Mouse (Mus musculus): ENCODE results near the gene Lrrc40. TPM values are rescaled to one million over a fixed set of nuclear protein-coding genes. Genes with fewer than 3 reads are reported as not detected.

Lrrc40 gene
- polyA plus RNA-seq, 1 experiment from 2014 or later: 50.5 TPM

GRCm38 (mm10) chr3:158038106-158038505 lies 1.6 kb downstream of the Lrrc40 start:
- no peak overlapping the region for H3K27ac ChIP-seq (ENCODE audit: low read length)
- H3K9me3 ChIP-seq (replicated peaks; ENCODE audit: control insufficient read depth, low read length): no peaks in the 10 kb centered on the region
- no peak overlapping the region for H3K9ac ChIP-seq (ENCODE audit: low read length)
- no peaks in the 10 kb centered on the region for H3K36me3 ChIP-seq (ENCODE audit: control insufficient read depth, insufficient read depth, low read length)
- 82% methylated on average over 3 of the region's 3 CpGs for WGBS
- peaks cover 13% of the 10 kb centered on the region for H3K4me1 ChIP-seq (ENCODE audit: control insufficient read depth, insufficient read depth, low read length)
- H3K4me2 ChIP-seq (ENCODE audit: low read depth, low read length): no peak overlapping the region
- no peaks in the 10 kb centered on the region for H3K27me3 ChIP-seq (ENCODE audit: control insufficient read depth, insufficient read depth, low read length)
- no peak for ATAC-seq (ENCODE audit: insufficient read depth, low FRiP score)
- H3K4me3 ChIP-seq (replicated peaks; ENCODE audit: low read length): no peak overlapping the region

- Histone ChIP-seq H3K36me3 (ENCODE audit: control insufficient read depth, insufficient read depth, low read length) (no peaks in the 10 kb centered on the region), H3K4me2 (ENCODE audit: low read depth, low read length) (no peak overlapping the region), H3K9me3 (replicated peaks; ENCODE audit: control insufficient read depth, low read length) (no peaks in the 10 kb centered on the region), H3K27me3 (ENCODE audit: control insufficient read depth, insufficient read depth, low read length) (no peaks in the 10 kb centered on the region), H3K27ac (ENCODE audit: low read length) (no peak overlapping the region), H3K4me1 (ENCODE audit: control insufficient read depth, insufficient read depth, low read length) (peaks cover 6% of the 10 kb centered on the region; the same call in 1 of the 2 replicates), H3K4me3 (replicated peaks; ENCODE audit: low read length) (no peak overlapping the region), H3K9ac (ENCODE audit: low read length) (no peak overlapping the region)
- ATAC-seq (ENCODE audit: insufficient read depth, low FRiP score): no peak
- 84% methylated on average over 2 of the region's 2 CpGs for WGBS
Observed at GRCm38 (mm10) chr3:158040755-158041154, 4.3 kb downstream of the Lrrc40 start.

- ATAC-seq (ENCODE audit: insufficient read depth, low FRiP score): no peak
- no peak overlapping the region for H3K9ac ChIP-seq (ENCODE audit: low read length)
- no peaks in the 10 kb centered on the region for H3K4me1 ChIP-seq (ENCODE audit: control insufficient read depth, insufficient read depth, low read length)
- no peak overlapping the region for H3K27ac ChIP-seq (ENCODE audit: low read length)
- H3K9me3 ChIP-seq (replicated peaks; ENCODE audit: control insufficient read depth, low read length): no peaks in the 10 kb centered on the region
- WGBS: 85% methylated on average over 2 of the region's 2 CpGs
- H3K36me3 ChIP-seq (ENCODE audit: control insufficient read depth, insufficient read depth, low read length): 0 out of 2 replicates have a peak, but pooled peaks cover 2% of the 10 kb centered on the region
- no peak overlapping the region for H3K4me2 ChIP-seq (ENCODE audit: low read depth, low read length)
- H3K27me3 ChIP-seq (ENCODE audit: control insufficient read depth, insufficient read depth, low read length): no peaks in the 10 kb centered on the region
- no peak overlapping the region for H3K4me3 ChIP-seq (replicated peaks; ENCODE audit: low read length)
Observed at GRCm38 (mm10) chr3:158049508-158049907, 13.0 kb downstream of the Lrrc40 start.

GRCm38 (mm10) chr3:158060621-158061291 lies 24.3 kb downstream of the Lrrc40 start:
- H3K27me3 ChIP-seq (ENCODE audit: control insufficient read depth, insufficient read depth, low read length): no peaks in the 10 kb centered on the region
- WGBS: 69% methylated on average over 2 of the region's 2 CpGs
- H3K4me1 ChIP-seq (ENCODE audit: control insufficient read depth, insufficient read depth, low read length): no peaks in the 10 kb centered on the region
- no peak overlapping the region for H3K27ac ChIP-seq (ENCODE audit: low read length)
- no peak overlapping the region for H3K4me3 ChIP-seq (replicated peaks; ENCODE audit: low read length)
- peaks cover 8% of the 10 kb centered on the region; the same call in 1 of the 2 replicates for H3K36me3 ChIP-seq (ENCODE audit: control insufficient read depth, insufficient read depth, low read length)
- ATAC-seq (ENCODE audit: insufficient read depth, low FRiP score): no peak
- no peak overlapping the region for H3K9ac ChIP-seq (ENCODE audit: low read length)
- no peaks in the 10 kb centered on the region for H3K9me3 ChIP-seq (replicated peaks; ENCODE audit: control insufficient read depth, low read length)
- H3K4me2 ChIP-seq (ENCODE audit: low read depth, low read length): no peak overlapping the region

- no peak for ATAC-seq (ENCODE audit: insufficient read depth, low FRiP score)
Observed at GRCm38 (mm10) chr3:158061811-158062523, 25.5 kb downstream of the Lrrc40 start.

GRCm38 (mm10) chr3:158065256-158065655 lies 28.8 kb downstream of the Lrrc40 start:
- 96% methylated on average over 2 of the region's 2 CpGs for WGBS
- Histone ChIP-seq H3K27ac (ENCODE audit: low read length) (no peak overlapping the region), H3K4me1 (ENCODE audit: control insufficient read depth, insufficient read depth, low read length) (no peaks in the 10 kb centered on the region), H3K9ac (ENCODE audit: low read length) (no peak overlapping the region), H3K27me3 (ENCODE audit: control insufficient read depth, insufficient read depth, low read length) (no peaks in the 10 kb centered on the region), H3K36me3 (ENCODE audit: control insufficient read depth, insufficient read depth, low read length) (no peaks in the 10 kb centered on the region), H3K4me3 (replicated peaks; ENCODE audit: low read length) (no peak overlapping the region), H3K9me3 (replicated peaks; ENCODE audit: control insufficient read depth, low read length) (no peaks in the 10 kb centered on the region), H3K4me2 (ENCODE audit: low read depth, low read length) (no peak overlapping the region)
- ATAC-seq (ENCODE audit: insufficient read depth, low FRiP score): no peak

More at GRCm38 (mm10) chr3:158061811-158062523, 25.5 kb downstream of the Lrrc40 start:
- H3K27me3 ChIP-seq (ENCODE audit: control insufficient read depth, insufficient read depth, low read length): no peaks in the 10 kb centered on the region
- no peaks in the 10 kb centered on the region for H3K4me1 ChIP-seq (ENCODE audit: control insufficient read depth, insufficient read depth, low read length)
- H3K27ac ChIP-seq (ENCODE audit: low read length): no peak overlapping the region
- no peak overlapping the region for H3K4me3 ChIP-seq (replicated peaks; ENCODE audit: low read length)
- no peaks in the 10 kb centered on the region for H3K36me3 ChIP-seq (ENCODE audit: control insufficient read depth, insufficient read depth, low read length)
- H3K4me2 ChIP-seq (ENCODE audit: low read depth, low read length): no peak overlapping the region
- H3K9me3 ChIP-seq (replicated peaks; ENCODE audit: control insufficient read depth, low read length): no peaks in the 10 kb centered on the region
- 92% methylated on average over 5 of the region's 5 CpGs for WGBS
- H3K9ac ChIP-seq (ENCODE audit: low read length): no peak overlapping the region

- H3K4me1 ChIP-seq (ENCODE audit: control insufficient read depth, insufficient read depth, low read length): no peaks in the 10 kb centered on the region
- no peak overlapping the region for H3K4me2 ChIP-seq (ENCODE audit: low read depth, low read length)
- H3K9me3 ChIP-seq (replicated peaks; ENCODE audit: control insufficient read depth, low read length): no peaks in the 10 kb centered on the region
- no peak for ATAC-seq (ENCODE audit: insufficient read depth, low FRiP score)
- WGBS: 73% methylated on average over 7 of the region's 7 CpGs
- H3K9ac ChIP-seq (ENCODE audit: low read length): no peak overlapping the region
- H3K36me3 ChIP-seq (ENCODE audit: control insufficient read depth, insufficient read depth, low read length): no peaks in the 10 kb centered on the region
- H3K27me3 ChIP-seq (ENCODE audit: control insufficient read depth, insufficient read depth, low read length): no peaks in the 10 kb centered on the region
- H3K27ac ChIP-seq (ENCODE audit: low read length): no peak overlapping the region
- no peak overlapping the region for H3K4me3 ChIP-seq (replicated peaks; ENCODE audit: low read length)
Observed at GRCm38 (mm10) chr3:158067916-158068315, 31.5 kb downstream of the Lrrc40 start.

- no peak for ATAC-seq (ENCODE audit: insufficient read depth, low FRiP score)
- H3K9me3 ChIP-seq (replicated peaks; ENCODE audit: control insufficient read depth, low read length): no peaks in the 10 kb centered on the region
- no peaks in the 10 kb centered on the region for H3K27me3 ChIP-seq (ENCODE audit: control insufficient read depth, insufficient read depth, low read length)
- no peak overlapping the region for H3K27ac ChIP-seq (ENCODE audit: low read length)
- no peak overlapping the region for H3K9ac ChIP-seq (ENCODE audit: low read length)
- no peaks in the 10 kb centered on the region for H3K4me1 ChIP-seq (ENCODE audit: control insufficient read depth, insufficient read depth, low read length)
- H3K4me3 ChIP-seq (replicated peaks; ENCODE audit: low read length): no peak overlapping the region
- 39% methylated on average over 9 of the region's 9 CpGs for WGBS
- H3K4me2 ChIP-seq (ENCODE audit: low read depth, low read length): no peak overlapping the region
- no peaks in the 10 kb centered on the region for H3K36me3 ChIP-seq (ENCODE audit: control insufficient read depth, insufficient read depth, low read length)
Observed at GRCm38 (mm10) chr3:158068613-158069263, 32.3 kb downstream of the Lrrc40 start.

- Histone ChIP-seq H3K9ac (ENCODE audit: low read length) (no peak overlapping the region), H3K4me2 (ENCODE audit: low read depth, low read length) (no peak overlapping the region), H3K27ac (ENCODE audit: low read length) (no peak overlapping the region), H3K4me3 (replicated peaks; ENCODE audit: low read length) (no peak overlapping the region), H3K9me3 (replicated peaks; ENCODE audit: control insufficient read depth, low read length) (no peaks in the 10 kb centered on the region), H3K4me1 (ENCODE audit: control insufficient read depth, insufficient read depth, low read length) (no peaks in the 10 kb centered on the region), H3K36me3 (ENCODE audit: control insufficient read depth, insufficient read depth, low read length) (no peaks in the 10 kb centered on the region), H3K27me3 (ENCODE audit: control insufficient read depth, insufficient read depth, low read length) (no peaks in the 10 kb centered on the region)
- 83% methylated on average over 2 of the region's 2 CpGs for WGBS
- no peak for ATAC-seq (ENCODE audit: insufficient read depth, low FRiP score)
Observed at GRCm38 (mm10) chr3:158075004-158075403, 38.5 kb downstream of the Lrrc40 start.

All from stomach, embryonic 16.5 days (tissue).